Mouse (Mus musculus) embryonic facial prominence, embryonic 10.5 days (tissue): ENCODE measurements at regions not wholly inside any gene's neighbourhood (a gene's known extent, or its start where the extent isn't known, plus 50 kb on each side); places are given as distances from the start of the nearest gene placed in this dataset.
"Not testable (repeated sequence)": the region's sequence is repeated elsewhere in the genome, so short reads cannot be mapped to it uniquely, and the experiment has no call there.

Experiments
- DNase-seq: peaks from one replicate; pipeline ENCODE4 v3.0.0-alpha.2; 2017; ENCODE audit warnings: low spot score
- H3K27ac ChIP-seq: fragments of 300-500 bp; sonication (generic); replicated peaks from 2 replicates; pipeline ENCODE4 v1.5.1; 2016; ENCODE audit warnings: mild to moderate bottlenecking
- H3K27me3 ChIP-seq: fragments of 300-500 bp; sonication (generic); replicated peaks from 2 replicates; pipeline ENCODE4 v1.6.1; 2016; ENCODE audit warnings: low read depth, mild to moderate bottlenecking; ENCODE audit not compliant: poor library complexity, severe bottlenecking
- H3K36me3 ChIP-seq: fragments of 300-500 bp; sonication (generic); replicated peaks from 2 replicates; pipeline ENCODE4 v1.6.1; 2016; ENCODE audit warnings: mild to moderate bottlenecking, moderate library complexity
- H3K4me1 ChIP-seq: fragments of 300-500 bp; sonication (generic); 2 replicates; pipeline ENCODE4 v1.6.1; 2016
- H3K4me3 ChIP-seq: fragments of 300-500 bp; sonication (generic); 2 replicates; pipeline ENCODE4 v1.5.1; 2016; ENCODE audit warnings: mild to moderate bottlenecking, moderate library complexity
- H3K9me3 ChIP-seq: fragments of 300-500 bp; sonication (generic); 2 replicates; pipeline ENCODE4 v1.6.1; 2016; ENCODE audit warnings: mild to moderate bottlenecking
- WGBS: fragments of 180-500 bp; shearing (Covaris S2); methylation state at CpG from one replicate; pipeline ENCODE4 v1.1.7; 2016; 5-methylcytosine and 5-hydroxymethylcytosine counted together

GRCm38 (mm10) chr15:34027111-34027510 is 330.6 kb downstream of the 9430069I07Rik start:
- not testable (repeated sequence) for DNase-seq, H3K9me3 ChIP-seq, H3K4me1 ChIP-seq, H3K27me3 ChIP-seq, H3K36me3 ChIP-seq, H3K27ac ChIP-seq, H3K4me3 ChIP-seq
- 89% methylated on average over 8 of the region's 8 CpGs for WGBS

GRCm38 (mm10) chr15:34025396-34025795 is 332.3 kb downstream of the 9430069I07Rik start:
- DNase-seq = no peak
- no peaks in the 10 kb centered on the region for H3K9me3 ChIP-seq
- no peak overlapping the region for H3K4me3 ChIP-seq
- H3K36me3 ChIP-seq = no peaks in the 10 kb centered on the region
- H3K27me3 ChIP-seq = no peaks in the 10 kb centered on the region
- H3K27ac ChIP-seq = no peak overlapping the region
- 86% methylated on average over 2 of the region's 2 CpGs for WGBS
- no peaks in the 10 kb centered on the region for H3K4me1 ChIP-seq

DNA sequence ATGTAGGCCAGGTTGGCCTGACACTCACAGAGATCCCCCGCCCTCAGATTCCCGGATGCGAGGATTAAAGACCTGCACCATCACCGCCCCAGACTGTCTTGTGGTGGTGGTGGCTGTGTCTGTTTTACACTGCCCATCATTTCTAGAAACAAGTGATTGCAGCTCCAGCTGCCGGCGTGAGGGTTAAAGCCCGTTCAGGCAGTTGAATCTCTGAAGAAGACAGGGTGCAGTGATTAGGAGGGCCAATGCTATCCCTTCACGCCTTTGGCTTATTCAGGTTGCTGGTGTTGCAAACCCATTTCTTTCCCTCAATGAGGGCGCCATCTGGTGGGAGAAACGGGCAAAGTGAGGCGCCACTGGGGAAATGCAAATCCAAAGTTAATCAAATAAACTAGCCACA is 335.8 kb downstream of the 9430069I07Rik start:
- Histone ChIP-seq H3K27me3 (no peaks in the 10 kb centered on the region), H3K4me3 (no peak overlapping the region), H3K9me3 (no peaks in the 10 kb centered on the region), H3K4me1 (no peaks in the 10 kb centered on the region), H3K27ac (no peak overlapping the region), H3K36me3 (no peaks in the 10 kb centered on the region)
- 26% methylated on average over 11 of the region's 11 CpGs for WGBS
- DNase-seq = peak; percentile 76

DNA sequence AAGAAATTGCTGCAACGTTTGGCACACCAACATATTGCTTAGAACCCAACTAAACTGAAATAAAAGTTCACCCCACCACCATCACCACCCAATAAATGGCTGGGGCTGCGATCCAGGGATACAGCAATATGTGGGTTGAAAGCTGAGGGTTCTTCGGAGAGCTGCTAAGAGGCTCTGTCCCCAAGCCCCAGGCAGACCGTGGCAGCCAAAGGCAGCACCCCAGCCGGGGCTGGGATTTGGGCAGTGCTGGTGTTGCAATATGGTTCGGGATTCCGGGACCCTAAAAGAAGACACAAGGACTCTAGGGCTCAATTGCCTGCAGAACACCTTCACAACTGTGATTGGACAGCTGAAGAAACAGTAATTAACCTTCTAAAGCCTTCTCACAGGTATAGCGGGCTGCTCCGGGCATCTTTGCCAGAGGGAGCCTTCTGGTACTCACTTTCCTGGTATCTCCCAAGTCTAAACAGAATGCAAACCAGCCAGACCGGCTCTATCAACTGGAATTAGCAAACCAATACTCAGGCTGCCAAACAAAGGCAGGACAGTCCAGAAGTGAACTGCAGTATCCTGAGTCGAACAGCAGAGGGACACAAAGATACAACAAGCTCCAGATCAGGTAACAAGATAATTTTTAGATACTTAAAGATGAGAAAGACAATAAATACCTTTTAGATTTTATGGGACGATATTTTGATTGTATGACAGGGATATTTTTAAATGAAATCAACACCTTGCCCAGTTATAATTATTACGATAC is 341.1 kb downstream of the 9430069I07Rik start:
- Histone ChIP-seq H3K4me1 (peaks cover 3% of the 10 kb centered on the region; the same call in 1 of the 2 replicates), H3K27ac (peak overlapping the region; percentile 57), H3K9me3 (no peaks in the 10 kb centered on the region), H3K36me3 (no peaks in the 10 kb centered on the region), H3K27me3 (no peaks in the 10 kb centered on the region), H3K4me3 (no peak overlapping the region)
- WGBS = 47% methylated on average over 13 of the region's 13 CpGs
- DNase-seq = peak; percentile 57

DNA sequence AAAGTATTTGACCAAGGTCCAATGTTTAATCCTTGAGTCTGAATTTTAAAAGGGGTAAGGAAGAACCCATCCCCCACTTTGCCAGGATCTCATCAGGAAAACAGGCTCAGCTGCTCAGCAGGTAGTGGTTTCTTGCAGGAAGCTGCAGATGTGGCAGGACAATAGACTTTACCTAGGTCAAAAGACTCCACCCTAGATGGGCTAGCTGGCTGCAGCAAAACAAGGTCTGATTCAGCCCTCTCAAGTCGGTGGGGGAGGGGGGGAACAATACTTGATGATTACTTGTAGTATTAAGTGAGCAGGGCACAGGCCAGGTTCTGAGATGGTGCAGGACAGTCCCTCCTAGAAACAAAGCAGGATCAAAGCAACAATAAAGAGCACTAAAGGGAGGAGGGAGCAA is 349.1 kb downstream of the 9430069I07Rik start:
- DNase-seq = no peak
- no peak overlapping the region for H3K4me3 ChIP-seq
- H3K36me3 ChIP-seq = no peaks in the 10 kb centered on the region
- no peaks in the 10 kb centered on the region for H3K9me3 ChIP-seq
- no peaks in the 10 kb centered on the region for H3K4me1 ChIP-seq
- no peak overlapping the region for H3K27ac ChIP-seq
- H3K27me3 ChIP-seq = no peaks in the 10 kb centered on the region
- 49% methylated on average over 1 of the region's 1 CpGs for WGBS

GRCm38 (mm10) chr15:33992383-33992782 is 365.3 kb downstream of the 9430069I07Rik start:
- H3K27me3 ChIP-seq = no peaks in the 10 kb centered on the region
- H3K27ac ChIP-seq = no peak overlapping the region
- no peak overlapping the region for H3K4me3 ChIP-seq
- no peaks in the 10 kb centered on the region for H3K36me3 ChIP-seq
- no peak for DNase-seq
- H3K4me1 ChIP-seq = no peaks in the 10 kb centered on the region
- H3K9me3 ChIP-seq = 0 out of 2 replicates have a peak, but pooled peaks cover 2% of the 10 kb centered on the region
- 91% methylated on average over 4 of the region's 4 CpGs for WGBS

DNA sequence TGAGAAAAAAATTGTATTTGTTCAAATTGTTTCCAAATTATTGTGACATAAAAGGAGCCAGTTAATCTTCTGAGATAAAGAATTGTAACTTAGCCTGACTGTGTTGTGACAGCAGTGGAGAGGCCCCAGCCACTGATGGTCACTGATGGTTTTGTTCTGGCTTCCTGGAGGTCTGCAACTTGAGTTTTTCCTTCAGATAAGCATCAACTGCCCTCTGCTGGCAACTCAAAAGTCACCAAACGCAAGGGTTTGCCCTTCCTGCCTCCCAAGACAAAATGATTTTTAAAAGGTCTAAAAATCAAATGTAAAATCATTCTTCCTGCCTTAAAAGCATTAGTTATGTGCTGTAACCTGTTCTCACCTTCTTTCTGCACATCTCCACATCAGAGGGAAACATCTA is 382.6 kb downstream of the 9430069I07Rik start:
- peak; percentile 14 for DNase-seq

GRCm38 (mm10) chr15:33973466-33973865 is 384.2 kb downstream of the 9430069I07Rik start:
- Histone ChIP-seq H3K4me3 (no peak overlapping the region), H3K4me1 (no peaks in the 10 kb centered on the region), H3K27me3 (no peaks in the 10 kb centered on the region), H3K27ac (no peak overlapping the region), H3K36me3 (no peaks in the 10 kb centered on the region), H3K9me3 (no peaks in the 10 kb centered on the region)
- DNase-seq = no peak
- 80% methylated on average over 3 of the region's 3 CpGs for WGBS

More for the DNA sequence above, 382.6 kb downstream of the 9430069I07Rik start:
- H3K36me3 ChIP-seq = no peaks in the 10 kb centered on the region
- H3K27me3 ChIP-seq = no peaks in the 10 kb centered on the region
- H3K9me3 ChIP-seq = no peaks in the 10 kb centered on the region
- no peaks in the 10 kb centered on the region for H3K4me1 ChIP-seq
- H3K4me3 ChIP-seq = no peak overlapping the region
- WGBS = 40% methylated on average over 1 of the region's 1 CpGs
- H3K27ac ChIP-seq = no peak overlapping the region

DNA sequence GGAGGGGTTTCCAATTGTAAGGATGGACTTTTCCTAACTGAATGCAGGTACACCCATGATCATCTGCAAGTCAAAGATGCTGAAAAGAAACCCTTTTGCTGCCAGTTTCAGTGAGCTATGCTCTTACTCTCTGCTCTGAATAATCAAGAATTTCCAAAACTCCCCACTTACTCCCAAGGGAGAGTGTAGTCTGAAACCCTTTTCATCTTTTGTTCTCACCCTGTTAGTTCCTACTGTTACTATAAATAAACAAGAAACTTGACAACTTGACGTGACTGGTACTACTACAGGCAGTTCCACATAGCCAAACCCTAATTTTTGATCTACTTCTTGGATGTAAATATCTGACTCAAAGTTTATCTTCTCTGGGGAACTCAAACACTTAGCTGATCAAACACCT is 388.3 kb downstream of the 9430069I07Rik start:
- Histone ChIP-seq H3K36me3 (no peaks in the 10 kb centered on the region), H3K27me3 (no peaks in the 10 kb centered on the region), H3K9me3 (peaks cover 6% of the 10 kb centered on the region; the same call in 1 of the 2 replicates), H3K4me3 (no peak overlapping the region), H3K27ac (no peak overlapping the region), H3K4me1 (no peaks in the 10 kb centered on the region)
- DNase-seq = no peak
- WGBS = 51% methylated on average over 1 of the region's 1 CpGs

- Histone ChIP-seq H3K27ac (no peak overlapping the region), H3K36me3 (no peaks in the 10 kb centered on the region), H3K4me1 (no peaks in the 10 kb centered on the region), H3K27me3 (no peaks in the 10 kb centered on the region), H3K4me3 (no peak overlapping the region), H3K9me3 (no peaks in the 10 kb centered on the region)
- DNase-seq = no peak
- 83% methylated on average over 4 of the region's 4 CpGs for WGBS
These were observed 422.5 kb downstream of the 9430069I07Rik start for GRCm38 (mm10) chr15:33935013-33935664.

- 0 out of 2 replicates have a peak, but pooled peaks cover 8% of the 10 kb centered on the region for H3K4me1 ChIP-seq
- no peak overlapping the region for H3K27ac ChIP-seq
- H3K36me3 ChIP-seq = no peaks in the 10 kb centered on the region
- H3K4me3 ChIP-seq = no peak overlapping the region
- no peak for DNase-seq
- 59% methylated on average over 2 of the region's 2 CpGs for WGBS
- no peaks in the 10 kb centered on the region for H3K27me3 ChIP-seq
- no peaks in the 10 kb centered on the region for H3K9me3 ChIP-seq
These were observed 431.2 kb downstream of the 9430069I07Rik start for GRCm38 (mm10) chr15:33926446-33926845.

- Histone ChIP-seq H3K4me1 (0 out of 2 replicates have a peak, but pooled peaks cover 8% of the 10 kb centered on the region), H3K9me3 (no peaks in the 10 kb centered on the region), H3K27ac (no peak overlapping the region), H3K36me3 (no peaks in the 10 kb centered on the region), H3K4me3 (no peak overlapping the region), H3K27me3 (no peaks in the 10 kb centered on the region)
- 66% methylated on average over 5 of the region's 5 CpGs for WGBS
- DNase-seq = peak; percentile 60
These were observed 433.4 kb downstream of the 9430069I07Rik start for GRCm38 (mm10) chr15:33924094-33924890.
